Mouse (Mus musculus): Measurements from ENCODE around the gene Map4k5. TPM values are rescaled to one million over a fixed set of nuclear protein-coding genes. Genes with fewer than 3 reads are reported as not detected.
A peak's percentile ranks its signal among the peaks of the same experiment; 100 is the strongest.

Gene Map4k5
- polyA plus RNA-seq, 1 experiment: 0.17 TPM

GRCm38 (mm10) chr12:69760014-69760413 is 133.0 kb downstream of the Map4k5 start:
- H3K36me3 ChIP-seq (replicated peaks; ENCODE audit: low read length): no peaks in the 10 kb centered on the region
- peaks cover 3% of the 10 kb centered on the region; the same call in 1 of the 2 replicates for H3K9me3 ChIP-seq
- H3K27me3 ChIP-seq (replicated peaks): peaks cover 11% of the 10 kb centered on the region
- TF ChIP-seq GATA1 (IDR thresholded peaks at IDR 0.05; ENCODE audit: borderline replicate concordance, low read length) (no peak), FLI1 (IDR thresholded peaks at IDR 0.05; ENCODE audit: low read length) (no peak)
- peaks cover 24% of the 10 kb centered on the region for H3K4me1 ChIP-seq
- H3K4me3 ChIP-seq (replicated peaks): no peak overlapping the region

DNA sequence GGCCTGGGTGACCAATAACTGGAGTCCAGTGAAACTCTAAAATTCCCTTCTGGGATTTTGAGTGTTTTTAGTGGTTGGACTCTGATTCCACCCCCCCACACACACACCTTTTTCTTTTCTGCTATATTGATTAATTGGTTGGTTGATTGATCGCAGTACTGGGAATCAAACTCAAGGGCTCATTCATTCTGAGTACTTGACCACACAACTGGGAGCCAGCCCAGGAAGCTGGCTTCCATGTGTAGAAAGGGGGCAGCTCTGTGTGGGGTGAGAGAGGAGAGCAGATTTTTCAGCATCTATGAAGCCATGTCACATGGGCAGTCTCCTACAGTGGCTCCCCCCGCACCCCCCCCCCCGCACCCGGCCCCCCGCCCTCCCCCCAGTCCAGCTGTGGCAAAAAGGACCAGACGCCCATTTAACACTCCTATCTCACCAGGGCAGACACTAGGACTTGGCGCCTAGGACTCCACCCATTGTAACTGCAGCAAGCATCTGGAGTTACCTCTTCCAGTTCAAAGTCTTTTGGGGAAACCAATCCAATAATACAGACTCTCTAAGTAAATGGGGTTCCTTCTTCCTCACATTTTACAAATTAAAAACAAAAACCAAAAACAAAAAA is 133.6 kb downstream of the Map4k5 start:
- Histone ChIP-seq H3K36me3 (replicated peaks; ENCODE audit: low read length) (no peaks in the 10 kb centered on the region), H3K27me3 (replicated peaks) (peaks cover 11% of the 10 kb centered on the region), H3K4me3 (replicated peaks) (no peak overlapping the region), H3K4me1 (peaks cover 24% of the 10 kb centered on the region), H3K9me3 (peaks cover 3% of the 10 kb centered on the region; the same call in 1 of the 2 replicates)
- no peak for TF ChIP-seq FLI1 (IDR thresholded peaks at IDR 0.05; ENCODE audit: low read length)

DNA sequence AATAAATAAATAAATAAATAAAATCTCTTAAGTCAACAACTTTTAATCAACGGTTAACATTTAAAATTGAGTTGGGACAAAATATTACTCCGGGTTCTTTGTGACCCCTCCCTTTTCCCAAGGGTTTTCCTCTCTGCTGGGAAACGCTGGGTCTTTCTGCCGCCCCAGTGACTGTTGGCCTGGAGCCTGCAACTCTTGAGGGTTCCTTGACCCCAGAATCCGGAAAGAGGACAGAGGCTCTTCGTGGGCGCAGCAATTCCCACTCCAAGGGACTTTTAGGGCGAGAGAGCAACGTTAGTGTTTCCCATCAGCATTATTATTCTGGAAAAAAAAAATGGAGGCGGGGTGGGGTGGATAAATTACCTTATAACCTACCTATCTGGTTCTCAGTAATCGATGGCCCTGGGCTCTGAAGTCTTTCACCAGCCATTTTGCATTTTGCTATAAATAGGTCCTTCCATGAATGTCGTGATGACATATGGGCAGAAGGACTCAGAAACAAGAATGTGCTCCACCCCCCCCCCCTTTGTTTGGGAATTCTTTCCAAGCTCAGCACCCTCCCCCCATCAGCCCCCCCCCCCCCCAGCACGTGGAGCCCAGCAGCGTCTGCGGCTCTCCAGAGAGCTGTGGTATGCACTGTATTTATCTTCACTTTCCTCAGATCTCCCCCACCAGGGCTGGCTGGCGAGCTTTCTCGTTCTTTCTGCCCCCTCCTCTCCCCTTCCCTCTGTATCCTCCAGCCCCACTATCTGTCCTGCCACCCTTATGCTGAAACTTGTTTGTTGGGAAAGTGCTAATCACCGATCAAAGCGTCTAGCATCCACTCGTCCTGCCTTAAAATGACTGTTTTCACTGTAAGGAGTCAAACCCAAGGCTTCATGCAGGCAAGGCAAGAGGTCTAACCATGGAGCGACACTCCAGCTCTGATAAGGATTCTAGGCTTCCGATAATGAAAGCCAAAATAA is 134.5 kb downstream of the Map4k5 start:
- H3K9me3 ChIP-seq: peaks cover 3% of the 10 kb centered on the region; the same call in 1 of the 2 replicates
- H3K36me3 ChIP-seq (replicated peaks; ENCODE audit: low read length): no peaks in the 10 kb centered on the region
- TF ChIP-seq FLI1 (IDR thresholded peaks at IDR 0.05; ENCODE audit: low read length) (no peak), GATA1 (IDR thresholded peaks at IDR 0.05; ENCODE audit: borderline replicate concordance, low read length) (no peak)
- H3K27me3 ChIP-seq (replicated peaks): peaks cover 9% of the 10 kb centered on the region
- H3K4me3 ChIP-seq (replicated peaks): peak overlapping the region; percentile 69
- peaks cover 24% of the 10 kb centered on the region for H3K4me1 ChIP-seq

GRCm38 (mm10) chr12:69757418-69758141 is 135.4 kb downstream of the Map4k5 start:
- peaks cover 6% of the 10 kb centered on the region for H3K27me3 ChIP-seq (replicated peaks)
- H3K9me3 ChIP-seq: peaks cover 2% of the 10 kb centered on the region; the same call in 1 of the 2 replicates
- TF ChIP-seq GATA1 (IDR thresholded peaks at IDR 0.05; ENCODE audit: borderline replicate concordance, low read length) (no peak), FLI1 (IDR thresholded peaks at IDR 0.05; ENCODE audit: low read length) (no peak)
- H3K36me3 ChIP-seq (replicated peaks; ENCODE audit: low read length): no peaks in the 10 kb centered on the region
- H3K4me1 ChIP-seq: peaks cover 24% of the 10 kb centered on the region
- H3K4me3 ChIP-seq (replicated peaks): peak overlapping the region; percentile 86

- no peaks in the 10 kb centered on the region for H3K9me3 ChIP-seq
- peaks cover 32% of the 10 kb centered on the region for H3K4me1 ChIP-seq
- no peaks in the 10 kb centered on the region for H3K36me3 ChIP-seq (replicated peaks; ENCODE audit: low read length)
- TF ChIP-seq GATA1 (IDR thresholded peaks at IDR 0.05; ENCODE audit: borderline replicate concordance, low read length): no peak
- no peak for TF ChIP-seq FLI1 (IDR thresholded peaks at IDR 0.05; ENCODE audit: low read length)
- peaks cover 5% of the 10 kb centered on the region for H3K27me3 ChIP-seq (replicated peaks)
- no peak overlapping the region for H3K4me3 ChIP-seq (replicated peaks)
Observed at GRCm38 (mm10) chr12:69756015-69756414, 137.0 kb downstream of the Map4k5 start.

DNA sequence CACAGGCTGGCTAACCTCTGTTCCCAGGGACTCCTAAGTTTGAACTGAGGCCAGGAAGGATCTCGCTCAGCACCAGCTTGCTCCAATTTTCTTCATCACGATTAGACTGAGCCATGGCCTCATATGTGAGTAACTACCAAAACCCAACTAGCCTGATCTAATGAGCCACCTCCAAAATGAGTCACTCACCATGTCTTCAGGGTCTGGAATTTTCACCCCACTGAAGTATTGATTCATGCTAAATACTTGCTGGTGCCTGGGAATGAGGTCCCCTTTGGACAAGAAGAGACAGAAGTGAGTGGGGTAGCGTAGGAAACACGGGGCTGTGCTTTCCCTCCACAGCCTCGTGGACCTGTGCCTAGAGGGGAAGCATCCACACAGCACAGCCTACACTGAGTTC is 139.1 kb downstream of the Map4k5 start:
- H3K27me3 ChIP-seq (replicated peaks): peaks cover 2% of the 10 kb centered on the region
- H3K4me1 ChIP-seq: peaks cover 30% of the 10 kb centered on the region
- no peaks in the 10 kb centered on the region; the same call in 1 of the 2 replicates for H3K9me3 ChIP-seq
- no peaks in the 10 kb centered on the region for H3K36me3 ChIP-seq (replicated peaks; ENCODE audit: low read length)
- TF ChIP-seq GATA1 (IDR thresholded peaks at IDR 0.05; ENCODE audit: borderline replicate concordance, low read length): no peak
- no peak overlapping the region for H3K4me3 ChIP-seq (replicated peaks)

Other genes starting within 250 kb of the Map4k5 start
- gene Sos2, start 211.3 kb downstream of the Map4k5 start, polyA plus RNA-seq (2012; ENCODE audit: insufficient read depth, low replicate concordance): 4.3 TPM in 1 of 2 replicates, not detected in the other
- 0.65 and 0.95 TPM in 2 replicates for gene L2hgdh, start 168.3 kb downstream of the Map4k5 start, polyA plus RNA-seq (2012; ENCODE audit: insufficient read depth, low replicate concordance)
- 3.3 and 5.8 TPM in 2 replicates for gene Atp5s, start 168.2 kb downstream of the Map4k5 start, polyA plus RNA-seq (2012; ENCODE audit: insufficient read depth, low replicate concordance)
- gene Cdkl1, start 101.9 kb downstream of the Map4k5 start, polyA plus RNA-seq (2012; ENCODE audit: insufficient read depth, low replicate concordance): not detected in 2 replicates
- gene Atl1, start 586 bp downstream of the Map4k5 start, polyA plus RNA-seq (2012; ENCODE audit: insufficient read depth, low replicate concordance): 0.53 and 0.83 TPM in 2 replicates
- gene Sav1, start 93.8 kb upstream of the Map4k5 start, polyA plus RNA-seq (2012; ENCODE audit: insufficient read depth, low replicate concordance): 8.6 and 9.6 TPM in 2 replicates
- 2.2 and 5.0 TPM in 2 replicates for gene Nin, start 220.5 kb upstream of the Map4k5 start, polyA plus RNA-seq (2012; ENCODE audit: insufficient read depth, low replicate concordance)

Data from megakaryocyte, embryonic 14.5 days (primary cell).